Mouse (Mus musculus) CD4-positive helper T cell, adult 2 months (primary cell): ENCODE data around the gene Cd59b.
"Not testable (repeated sequence)": the region's sequence is repeated elsewhere in the genome, so short reads cannot be mapped to it uniquely, and the experiment has no call there.

Experiments
- DNase-seq: peaks from one replicate; pipeline ENCODE4 v3.0.0-alpha.2; 2012; ENCODE audit warnings: low read depth, missing footprints, low spot score

Cd59b gene

GRCm38 (mm10) chr2:104114898-104115297 lies 45.2 kb downstream of the Cd59b start:
- DNase-seq, result no peak

- not testable (repeated sequence) for DNase-seq
Observed at GRCm38 (mm10) chr2:104117173-104117572, 47.5 kb downstream of the Cd59b start.

- DNase-seq, result no peak
Observed at GRCm38 (mm10) chr2:104119097-104119496, 49.4 kb downstream of the Cd59b start.

GRCm38 (mm10) chr2:104120312-104120711 lies 50.7 kb downstream of the Cd59b start:
- DNase-seq, result no peak

- DNase-seq, result no peak
Observed at GRCm38 (mm10) chr2:104121681-104122504, 52.2 kb downstream of the Cd59b start.

- DNase-seq, result peak; percentile 82
Observed at GRCm38 (mm10) chr2:104122505-104123378, 53.1 kb downstream of the Cd59b start, which contains the start of gene A930018P22Rik. Gene A930018P22Rik (plus strand): TSS chr2:104122769.

GRCm38 (mm10) chr2:104123540-104123939 lies 53.9 kb downstream of the Cd59b start:
- DNase-seq, result no peak

- DNase-seq, result no peak
Observed at GRCm38 (mm10) chr2:104124071-104124470, 54.4 kb downstream of the Cd59b start.

GRCm38 (mm10) chr2:104128803-104129531 lies 59.3 kb downstream of the Cd59b start:
- no peak for DNase-seq

- DNase-seq, result no peak
Observed at GRCm38 (mm10) chr2:104130165-104130564, 60.5 kb downstream of the Cd59b start.

GRCm38 (mm10) chr2:104130969-104131368 lies 61.3 kb downstream of the Cd59b start:
- peak; percentile 20 for DNase-seq

GRCm38 (mm10) chr2:104132266-104132859 lies 62.7 kb downstream of the Cd59b start:
- DNase-seq, result no peak

- no peak for DNase-seq
Observed at GRCm38 (mm10) chr2:104133042-104133810, 63.6 kb downstream of the Cd59b start.

- peak; percentile 75 for DNase-seq
Observed at GRCm38 (mm10) chr2:104134150-104135056, 64.8 kb downstream of the Cd59b start.

- DNase-seq, result no peak
Observed at GRCm38 (mm10) chr2:104135920-104136319, 66.3 kb downstream of the Cd59b start.
